34 mouse cellular contexts compared by ENCODE assay signal in genomic region chr9:69994547-69994946, GRCm38 (mm10). TPM values are rescaled to one million over a fixed set of nuclear protein-coding genes. Genes with fewer than 3 reads are reported as not detected.
DNase-seq lines count a peak whose midpoint lies in the region; ATAC-seq and TF ChIP-seq lines count a peak whose summit lies in the region.
"Had no signal": no experiment of that assay in that cellular context is flagged by ENCODE, and none has a peak within 500 bp of the region (broad histone marks: within the 10 kb centered on the region; RNA-seq: fewer than 3 reads in every experiment).

No protein-coding gene starts in this region.

- peaks cover 19% of the 10 kb centered on the region for H3K4me1 ChIP-seq in heart, adult 2 months (ENCODE audit: control insufficient read depth, insufficient read depth, low read length)
- peaks cover 20% of the 10 kb centered on the region for H3K4me1 ChIP-seq in heart, embryonic 10.5 days

- no peak for ATAC-seq in megakaryocyte progenitor cell, adult 5-6 weeks (replicated peaks; ENCODE audit: poor library complexity)
- ATAC-seq: activated CD4-positive, CD25-positive, alpha-beta regulatory T cell, adult 4 months; CD4-positive, CD25-positive, alpha-beta regulatory T cell, adult 4 months; forebrain, embryonic 14.5 days; forebrain, embryonic 16.5 days; Patski had no signal

- H3K9ac ChIP-seq in heart, adult 2 months (ENCODE audit: low read depth, low read length): peak overlapping the region; percentile 29; the same call in 1 of the 2 replicates
- H3K9ac ChIP-seq: embryonic facial prominence, embryonic 13.5 days; embryonic facial prominence, embryonic 15.5 days; forebrain, embryonic 12.5 days had no signal

- TF ChIP-seq EP300 in heart, adult 2 months (IDR thresholded peaks at IDR 0.05; ENCODE audit: insufficient read depth, low read depth, low read length): no peak

- H3ac ChIP-seq in C2C12 (ENCODE audit: control insufficient read depth, insufficient read length, low read depth): no peak overlapping the region

- TF ChIP-seq CTCF in gastrocnemius, adult 2 months (IDR thresholded peaks at IDR 0.05): no peak
- TF ChIP-seq CTCF in heart, adult 2 months (IDR thresholded peaks at IDR 0.05): no peak
- TF ChIP-seq CTCF in C2C12 (IDR thresholded peaks at IDR 0.05; ENCODE audit: control insufficient read depth, insufficient read depth, insufficient read length): no peak

- intact Hi-C loops in gastrocnemius, adult 2 months (cut with DNase I): loop anchor here (2.0 kb wide), 1 partner anchor 18 kb away; the partner anchor contains the start of gene Gtf2a2
- intact Hi-C loops in heart, adult 2 months (cut with DNase I): no loop called here

- no peak for DNase-seq in gastrocnemius, adult 2 months
- DNase-seq in gastrocnemius, adult 18-20 months (ENCODE audit: low spot score): no peak
- no peak for DNase-seq in heart, adult 2 months
- no peak for DNase-seq in heart, embryonic 10.5 days (ENCODE audit: low spot score)
- DNase-seq in brain, adult 2 months (ENCODE audit: low read depth, low spot score): peak; percentile 43
- no peak for DNase-seq in layer of hippocampus, adult 11-12 months (ENCODE audit: low spot score)
- DNase-seq: adrenal gland, adult 8-10 months; cerebellum, adult 11 months; cerebellum, adult 18-20 months; cerebellum, adult 8-10 months; cerebellum, adult 9-11 months; cerebellum, postnatal 14 days; cerebellum, postnatal 36 days; embryo, embryonic 11 days had no signal

- WGBS in heart, adult 2 months: 78% methylated on average over 5 of the region's 5 CpGs
- WGBS in heart, embryonic 10.5 days: 89% methylated on average over 5 of the region's 5 CpGs

- H3K27ac ChIP-seq in gastrocnemius, adult 2 months: 0 out of 2 replicates have a peak overlapping the region, but pooled peaks have one; percentile 20
- H3K27ac ChIP-seq in heart, adult 2 months: no peak overlapping the region
- no peak overlapping the region for H3K27ac ChIP-seq in heart, embryonic 10.5 days
- H3K27ac ChIP-seq: embryonic facial prominence, embryonic 13.5 days; embryonic facial prominence, embryonic 15.5 days; forebrain, embryonic 10.5 days; forebrain, embryonic 12.5 days had no signal

- H3K79me3 ChIP-seq in C2C12 (ENCODE audit: low read depth): peaks cover 62% of the 10 kb centered on the region

- no peak for TF ChIP-seq POLR2A in heart, adult 2 months (IDR thresholded peaks at IDR 0.05; ENCODE audit: insufficient read depth, low read depth, low read length)

- no peak overlapping the region for H3K4me3 ChIP-seq in gastrocnemius, adult 2 months
- H3K4me3 ChIP-seq in heart, adult 2 months: no peak overlapping the region
- no peak overlapping the region for H3K4me3 ChIP-seq in heart, embryonic 10.5 days
- no peak overlapping the region for H3K4me3 ChIP-seq in C2C12 (ENCODE audit: insufficient read depth, poor library complexity, severe bottlenecking)
- H3K4me3 ChIP-seq: embryonic facial prominence, embryonic 13.5 days; embryonic facial prominence, embryonic 15.5 days; erythroblast, embryonic 14.5 days; forebrain, embryonic 10.5 days; forebrain, embryonic 12.5 days had no signal

- H3K27me3 ChIP-seq in heart, adult 2 months (ENCODE audit: control insufficient read depth, insufficient read depth, low read length): no peaks in the 10 kb centered on the region
- no peaks in the 10 kb centered on the region for H3K27me3 ChIP-seq in heart, embryonic 10.5 days (ENCODE audit: insufficient read depth, poor library complexity, severe bottlenecking)
- H3K27me3 ChIP-seq in C2C12 (ENCODE audit: control insufficient read depth, insufficient read depth, insufficient read length): no peaks in the 10 kb centered on the region
- H3K27me3 ChIP-seq: CH12.LX; embryonic facial prominence, embryonic 13.5 days; embryonic facial prominence, embryonic 15.5 days; forebrain, embryonic 12.5 days; Patski had no signal

- H3K9me3 ChIP-seq in heart, embryonic 10.5 days: no peaks in the 10 kb centered on the region
- H3K9me3 ChIP-seq: embryonic facial prominence, embryonic 13.5 days; embryonic facial prominence, embryonic 15.5 days; forebrain, embryonic 10.5 days; forebrain, embryonic 12.5 days; G1E had no signal

- H3K79me2 ChIP-seq in heart, adult 2 months (replicated peaks; ENCODE audit: control insufficient read depth, insufficient read depth, low read length): peaks cover 7% of the 10 kb centered on the region
- peaks cover 71% of the 10 kb centered on the region for H3K79me2 ChIP-seq in C2C12 (ENCODE audit: control insufficient read depth, insufficient read depth)

- H3K36me3 ChIP-seq in heart, adult 2 months (ENCODE audit: control insufficient read depth, insufficient read depth, low read length): peaks cover 42% of the 10 kb centered on the region
- H3K36me3 ChIP-seq in heart, embryonic 10.5 days: peaks cover 69% of the 10 kb centered on the region
- H3K36me3 ChIP-seq in C2C12 (ENCODE audit: control insufficient read depth, insufficient read depth): peaks cover 55% of the 10 kb centered on the region

TF ChIP-seq in C2C12, 6 proteins besides CTCF, POLR2A, EP300 and RAD21:
- TF ChIP-seq MYOD1 (IDR thresholded peaks at IDR 0.05; ENCODE audit: control insufficient read depth, insufficient read length, low read depth) (peak; percentile 89), USF1 (IDR thresholded peaks at IDR 0.05; ENCODE audit: low read depth) (no peak)

RNA-seq across cellular contexts. Expression of gene Bnip2, which starts 5.3 kb away (rescaled TPM):
- 10 to 100 TPM; 80.0 to 99.7 TPM for total RNA-seq in gastrocnemius, adult 2 months (2021)
- total RNA-seq in gastrocnemius, adult 18-20 months (2021): 10 to 100 TPM; 84.2 to 89.2 TPM
- 10 to 100 TPM; 96.7 to 97.0 TPM for total RNA-seq in heart, adult 2 months (2021)
- 34.1 and 62.8 TPM in 2 replicates for polyA plus RNA-seq in heart, adult 2 months (2012; rRNA removed)
- polyA plus RNA-seq in heart, embryonic 10.5 days (2016; fragmentation: Nextera tagmentation; extraction: Ambion mirVana): 128 and 132 TPM in 2 replicates
- 104 TPM for polyA plus RNA-seq in C2C12 (2012; fragmentation: generic; extraction: Trizol)
- 86.9 and 95.9 TPM in 2 replicates for total RNA-seq in megakaryocyte progenitor cell, adult 5-6 weeks (2015)
- 133 and 153 TPM in 2 replicates for total RNA-seq in megakaryocyte progenitor cell, adult 5-6 weeks (2017)

RNA-seq across cellular contexts. Expression of gene Gtf2a2, which starts 17.8 kb away (rescaled TPM):
- total RNA-seq in gastrocnemius, adult 2 months (2021): 10 to 100 TPM; 59.0 to 62.1 TPM
- 10 to 100 TPM; 58.5 to 64.6 TPM for total RNA-seq in gastrocnemius, adult 18-20 months (2021)
- 10 to 100 TPM; 53.7 to 54.7 TPM for total RNA-seq in heart, adult 2 months (2021)
- 23.3 and 37.5 TPM in 2 replicates for polyA plus RNA-seq in heart, adult 2 months (2012; rRNA removed)
- polyA plus RNA-seq in heart, embryonic 10.5 days (2016; fragmentation: Nextera tagmentation; extraction: Ambion mirVana): 170 and 182 TPM in 2 replicates
- polyA plus RNA-seq in C2C12 (2012; fragmentation: generic; extraction: Trizol): 86.5 TPM
- total RNA-seq in megakaryocyte progenitor cell, adult 5-6 weeks (2015): 124 and 134 TPM in 2 replicates
- 114 and 115 TPM in 2 replicates for total RNA-seq in megakaryocyte progenitor cell, adult 5-6 weeks (2017)

RNA-seq across cellular contexts. Expression of gene Gcnt3, which starts 43.3 kb away (rescaled TPM):
- total RNA-seq in gastrocnemius, adult 2 months (2021): not detected
- total RNA-seq in gastrocnemius, adult 18-20 months (2021): not detected
- total RNA-seq in heart, adult 2 months (2021): not detected
- not detected in 2 replicates for polyA plus RNA-seq in heart, adult 2 months (2012; rRNA removed)
- polyA plus RNA-seq in heart, embryonic 10.5 days (2016; fragmentation: Nextera tagmentation; extraction: Ambion mirVana): not detected in 2 replicates
- polyA plus RNA-seq in C2C12 (2012; fragmentation: generic; extraction: Trizol): 0.11 TPM
- total RNA-seq in megakaryocyte progenitor cell, adult 5-6 weeks (2015): not detected in 2 replicates
- total RNA-seq in megakaryocyte progenitor cell, adult 5-6 weeks (2017): not detected in 2 replicates
- total RNA-seq: adrenal gland, adult 18-20 months; adrenal gland, adult 8-10 months; adrenal gland, postnatal 14 days; adrenal gland, postnatal 36 days; common myeloid progenitor, adult 5-6 weeks had no signal
- polyA plus RNA-seq: activated CD4-positive, CD25-positive, alpha-beta regulatory T cell, adult 4 months; brain, embryonic 14.5 days; CD4-positive, CD25-positive, alpha-beta regulatory T cell, adult 4 months; embryonic facial prominence, embryonic 11.5 days; erythroblast, embryonic 14.5 days; forebrain, embryonic 10.5 days; forebrain, embryonic 12.5 days; forebrain, embryonic 14.5 days; forebrain, embryonic 16.5 days; G1E had no signal
